Mouse (Mus musculus): ENCODE measurements around the gene Ucn3. TPM values are rescaled to one million over a fixed set of nuclear protein-coding genes. Genes with fewer than 3 reads are reported as not detected.

Gene Ucn3
- total RNA-seq, 2 experiments from 2014 or later = not detected

- peak; percentile 88 to 89 for DNase-seq
- intact Hi-C loops (cut with DNase I) = loop anchor here (5.0 to 10.0 kb wide), 4 partner anchors 81 to 488 kb away; no protein-coding TSS in a partner anchor
Measured at GRCm38 (mm10) chr13:3893126-3893734, 51.9 kb downstream of the Ucn3 start.

GRCm38 (mm10) chr13:3892601-3893000 lies 52.5 kb downstream of the Ucn3 start:
- no peak for DNase-seq
- intact Hi-C loops (cut with DNase I) = loop anchor here (5.0 to 10.0 kb wide), 4 partner anchors 80 to 488 kb away; no protein-coding TSS in a partner anchor

- DNase-seq = no peak
- intact Hi-C loops (cut with DNase I) = loop anchor here (5.0 to 10.0 kb wide), 4 partner anchors 79 to 487 kb away; no protein-coding TSS in a partner anchor
Measured at GRCm38 (mm10) chr13:3891479-3892087, 53.6 kb downstream of the Ucn3 start.

Small RNA genes within 50 kb of the gene (microRNA-seq; reads per million reads assigned to microRNA genes)
- 0 reads per million in 2 experiments for gene Gm22460 (ENCODE audit: borderline number of aligned reads in 2 of 2)

Other genes starting within 250 kb of the Ucn3 start
- not detected for gene Calml3, start 141.0 kb downstream of the Ucn3 start, total RNA-seq (2021)
- not detected for gene Calm4, start 107.6 kb downstream of the Ucn3 start, total RNA-seq (2021)
- not detected for gene Calm5, start 91.2 kb downstream of the Ucn3 start, total RNA-seq (2021)
- 10 to 100 TPM; 18.1 to 22.4 TPM for gene Net1, start 27.1 kb downstream of the Ucn3 start, total RNA-seq (2021)
- gene Tubal3, start 27.1 kb downstream of the Ucn3 start, total RNA-seq (2021) = not detected
- gene Akr1c14, start 103.7 kb upstream of the Ucn3 start, total RNA-seq (2021) = 1 to 10 TPM; 6.8 to 7.9 TPM
- gene Akr1c18, start 205.3 kb upstream of the Ucn3 start, total RNA-seq (2021) = not detected
- gene Akr1c13, start 245.8 kb upstream of the Ucn3 start, total RNA-seq (2021) = under 1 TPM; 0.68 to 0.86 TPM